Mouse (Mus musculus): ENCODE measurements around the gene Stk35. TPM values are rescaled to one million over a fixed set of nuclear protein-coding genes. Genes with fewer than 3 reads are reported as not detected.
"Not testable (repeated sequence)": the region's sequence is repeated elsewhere in the genome, so short reads cannot be mapped to it uniquely, and the experiment has no call there.

The Stk35 gene
- polyA plus RNA-seq, 1 experiment from 2014 or later, result 18.1 TPM

DNA sequence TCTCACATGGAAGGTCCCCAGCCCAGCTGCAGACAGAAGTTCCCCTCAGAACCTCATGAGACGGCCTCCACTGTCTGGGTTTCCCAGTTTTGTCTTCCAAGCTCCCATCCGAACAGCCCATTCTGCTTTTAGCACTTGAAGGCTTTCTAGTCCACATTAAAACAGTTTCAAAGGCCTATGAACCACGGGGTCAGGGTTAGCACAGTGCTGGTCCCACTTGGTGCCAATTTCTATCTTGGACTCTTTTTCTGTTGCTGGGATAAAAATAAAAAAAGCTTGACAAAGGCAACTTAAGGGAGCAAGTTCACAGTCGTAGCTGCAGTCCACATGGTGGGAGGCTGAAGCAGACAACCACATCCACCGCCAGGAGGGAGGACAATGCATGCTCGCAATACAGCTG lies 34.6 kb downstream of the Stk35 start:
- no peak overlapping the region for H3K9ac ChIP-seq (replicated peaks)
- WGBS, result 87% methylated on average over 6 of the region's 6 CpGs
- ATAC-seq (ENCODE audit: insufficient number of reproducible peaks, insufficient read depth, low FRiP score, low TSS enrichment, low read depth), result no peak
- no peak overlapping the region for H3K4me3 ChIP-seq (replicated peaks)
- H3K27me3 ChIP-seq, result no peaks in the 10 kb centered on the region
- H3K4me2 ChIP-seq, result no peak overlapping the region
- H3K4me1 ChIP-seq (replicated peaks), result no peaks in the 10 kb centered on the region
- H3K36me3 ChIP-seq, result peaks cover 18% of the 10 kb centered on the region
- H3K27ac ChIP-seq, result no peak overlapping the region
- H3K9me3 ChIP-seq, result no peaks in the 10 kb centered on the region

DNA sequence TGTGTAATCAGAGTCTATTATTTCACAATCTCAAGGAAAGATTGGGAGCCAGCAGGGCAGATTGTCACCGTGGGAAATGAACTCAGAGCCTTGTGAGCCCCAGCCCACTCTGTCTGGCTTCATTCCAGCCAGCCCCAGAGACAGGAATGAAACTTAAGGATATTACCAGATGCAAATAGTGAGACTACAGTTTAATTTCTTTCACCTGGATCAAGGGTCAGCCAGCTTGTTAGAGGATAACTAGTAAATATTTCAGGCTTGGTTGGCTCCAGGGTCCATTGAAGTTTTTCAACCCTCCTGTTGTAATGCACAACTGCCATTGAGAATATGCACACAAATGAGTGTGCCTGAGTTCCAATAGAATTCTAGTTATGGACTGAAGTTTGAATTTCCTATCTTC lies 36.6 kb downstream of the Stk35 start:
- no peaks in the 10 kb centered on the region for H3K4me1 ChIP-seq (replicated peaks)
- no peak overlapping the region for H3K27ac ChIP-seq
- no peaks in the 10 kb centered on the region for H3K27me3 ChIP-seq
- WGBS, result 48% methylated on average over 1 of the region's 1 CpGs
- H3K9ac ChIP-seq (replicated peaks), result no peak overlapping the region
- H3K36me3 ChIP-seq, result no peaks in the 10 kb centered on the region
- ATAC-seq (ENCODE audit: insufficient number of reproducible peaks, insufficient read depth, low FRiP score, low TSS enrichment, low read depth), result no peak
- no peak overlapping the region for H3K4me3 ChIP-seq (replicated peaks)
- H3K9me3 ChIP-seq, result no peaks in the 10 kb centered on the region
- H3K4me2 ChIP-seq, result no peak overlapping the region

DNA sequence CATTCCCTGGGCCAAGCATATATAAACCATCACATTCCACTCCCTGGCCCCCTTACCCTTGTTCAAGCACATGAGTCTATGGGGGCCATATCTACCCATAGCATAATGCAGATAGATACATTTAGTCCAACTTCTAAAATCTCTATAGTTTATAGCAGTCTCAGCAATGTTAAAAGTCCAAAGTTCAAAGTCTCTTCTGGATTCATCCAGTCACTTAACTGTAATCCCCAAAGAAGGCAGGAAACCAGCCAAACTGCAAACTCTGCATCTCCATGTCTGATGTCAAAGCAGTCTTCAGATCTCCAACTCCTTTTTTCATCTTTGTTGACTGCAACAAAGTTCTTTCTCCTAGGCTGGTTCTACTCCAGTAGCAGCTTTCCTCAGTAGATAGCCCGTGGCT lies 38.0 kb downstream of the Stk35 start:
- Histone ChIP-seq H3K9ac (replicated peaks) (no peak overlapping the region), H3K9me3 (no peaks in the 10 kb centered on the region), H3K4me1 (replicated peaks) (no peaks in the 10 kb centered on the region), H3K27me3 (no peaks in the 10 kb centered on the region), H3K36me3 (no peaks in the 10 kb centered on the region), H3K4me2 (no peak overlapping the region), H3K4me3 (replicated peaks) (no peak overlapping the region), H3K27ac (no peak overlapping the region)
- WGBS, result 96% methylated on average over 1 of the region's 1 CpGs
- no peak for ATAC-seq (ENCODE audit: insufficient number of reproducible peaks, insufficient read depth, low FRiP score, low TSS enrichment, low read depth)

DNA sequence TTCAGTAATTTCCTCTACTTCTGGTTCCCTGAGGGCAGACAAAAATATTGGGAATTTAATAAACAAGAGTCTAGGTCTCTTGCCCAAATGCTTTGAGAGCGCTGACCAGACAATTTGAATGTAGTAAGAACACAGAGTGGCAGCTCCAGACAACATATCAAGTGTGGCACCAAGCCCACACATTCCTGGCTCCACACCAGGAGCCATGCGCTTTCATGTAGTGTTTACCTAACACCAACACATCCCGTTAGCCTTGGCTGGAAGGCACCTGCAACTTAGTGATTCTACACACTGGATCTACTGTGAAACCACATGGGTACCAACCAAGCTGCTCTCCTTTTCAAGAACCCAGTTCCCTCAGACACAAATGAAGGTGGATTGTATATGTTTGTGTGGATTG lies 45.5 kb downstream of the Stk35 start:
- H3K4me2 ChIP-seq, result no peak overlapping the region
- ATAC-seq (ENCODE audit: insufficient number of reproducible peaks, insufficient read depth, low FRiP score, low TSS enrichment, low read depth), result no peak
- no peaks in the 10 kb centered on the region for H3K4me1 ChIP-seq (replicated peaks)
- 83% methylated on average over 3 of the region's 3 CpGs for WGBS
- no peaks in the 10 kb centered on the region for H3K9me3 ChIP-seq
- H3K27me3 ChIP-seq, result no peaks in the 10 kb centered on the region
- no peaks in the 10 kb centered on the region for H3K36me3 ChIP-seq
- H3K9ac ChIP-seq (replicated peaks), result no peak overlapping the region
- H3K4me3 ChIP-seq (replicated peaks), result no peak overlapping the region
- no peak overlapping the region for H3K27ac ChIP-seq

DNA sequence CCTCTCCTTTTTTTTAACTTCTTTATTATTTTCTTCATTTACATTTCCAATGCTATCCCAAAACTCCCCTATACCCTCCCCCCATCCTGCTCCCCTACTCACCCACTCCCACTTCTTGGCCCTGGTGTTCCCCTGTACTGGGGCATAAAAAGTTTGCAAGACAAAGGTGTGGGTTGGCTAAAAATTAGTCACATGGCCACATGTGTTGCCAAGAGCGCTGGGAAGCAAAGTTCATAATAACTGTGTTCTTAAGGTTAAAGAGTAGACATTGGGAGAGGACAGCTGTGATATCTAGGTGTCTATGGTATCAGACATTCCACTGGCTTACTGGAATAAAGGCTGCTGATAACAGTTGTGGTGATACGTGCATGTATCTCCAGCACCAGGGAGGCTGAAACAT lies 46.2 kb downstream of the Stk35 start:
- no peak for ATAC-seq (ENCODE audit: insufficient number of reproducible peaks, insufficient read depth, low FRiP score, low TSS enrichment, low read depth)
- no peaks in the 10 kb centered on the region for H3K27me3 ChIP-seq
- H3K4me2 ChIP-seq, result no peak overlapping the region
- no peaks in the 10 kb centered on the region for H3K9me3 ChIP-seq
- no peak overlapping the region for H3K4me3 ChIP-seq (replicated peaks)
- no peak overlapping the region for H3K27ac ChIP-seq
- H3K9ac ChIP-seq (replicated peaks), result no peak overlapping the region
- WGBS, result 93% methylated on average over 2 of the region's 2 CpGs
- H3K36me3 ChIP-seq, result no peaks in the 10 kb centered on the region
- no peaks in the 10 kb centered on the region for H3K4me1 ChIP-seq (replicated peaks)

DNA sequence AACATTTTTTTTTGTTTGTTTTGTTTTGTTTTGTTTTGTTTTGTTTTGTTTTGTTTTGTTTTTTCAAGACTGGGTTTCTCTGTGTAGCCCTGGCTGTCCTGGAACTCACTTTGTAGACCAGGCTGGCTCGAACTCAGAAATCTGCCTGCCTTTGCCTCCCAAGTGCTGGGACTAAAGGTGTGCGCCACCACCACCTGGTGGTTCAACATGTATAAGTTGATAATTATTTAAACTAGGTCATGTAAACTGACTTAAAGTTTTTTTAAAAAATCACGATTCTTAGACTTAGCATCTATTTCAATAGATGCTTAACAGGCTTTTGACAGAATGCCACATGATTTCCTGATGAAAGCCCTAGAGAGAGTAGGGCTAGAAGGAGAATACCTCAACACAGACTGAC lies 48.8 kb downstream of the Stk35 start:
- not testable (repeated sequence) for ATAC-seq (ENCODE audit: insufficient number of reproducible peaks, insufficient read depth, low FRiP score, low TSS enrichment, low read depth); H3K4me1 ChIP-seq (replicated peaks); H3K27ac ChIP-seq; H3K9me3 ChIP-seq; H3K4me3 ChIP-seq (replicated peaks); H3K4me2 ChIP-seq; H3K9ac ChIP-seq (replicated peaks); H3K36me3 ChIP-seq; H3K27me3 ChIP-seq
- 88% methylated on average over 3 of the region's 3 CpGs for WGBS

DNA sequence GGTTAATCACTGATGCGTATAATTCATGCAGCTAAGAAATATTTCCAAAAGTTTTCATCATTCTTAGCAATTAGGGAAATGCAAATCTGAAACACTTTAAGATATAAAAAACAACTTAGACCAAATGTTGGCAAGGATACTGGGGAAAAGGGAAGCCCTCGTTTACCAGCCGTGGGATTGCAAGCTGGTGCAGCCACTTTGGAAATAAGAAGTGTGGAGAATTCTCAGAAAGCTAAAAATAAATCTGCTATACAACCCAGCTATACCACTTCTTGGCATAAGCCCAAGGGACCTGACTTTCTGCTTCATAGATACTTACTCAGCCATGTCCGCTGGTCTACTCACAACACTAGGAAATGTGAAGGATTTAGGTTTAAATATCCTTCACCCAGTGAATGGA lies 51.2 kb downstream of the Stk35 start:
- no peaks in the 10 kb centered on the region for H3K27me3 ChIP-seq
- 87% methylated on average over 4 of the region's 4 CpGs for WGBS
- no peak overlapping the region for H3K4me3 ChIP-seq (replicated peaks)
- H3K9me3 ChIP-seq, result no peaks in the 10 kb centered on the region
- H3K4me1 ChIP-seq (replicated peaks), result no peaks in the 10 kb centered on the region
- H3K27ac ChIP-seq, result no peak overlapping the region
- H3K4me2 ChIP-seq, result no peak overlapping the region
- H3K36me3 ChIP-seq, result no peaks in the 10 kb centered on the region
- ATAC-seq (ENCODE audit: insufficient number of reproducible peaks, insufficient read depth, low FRiP score, low TSS enrichment, low read depth), result no peak
- H3K9ac ChIP-seq (replicated peaks), result no peak overlapping the region

DNA sequence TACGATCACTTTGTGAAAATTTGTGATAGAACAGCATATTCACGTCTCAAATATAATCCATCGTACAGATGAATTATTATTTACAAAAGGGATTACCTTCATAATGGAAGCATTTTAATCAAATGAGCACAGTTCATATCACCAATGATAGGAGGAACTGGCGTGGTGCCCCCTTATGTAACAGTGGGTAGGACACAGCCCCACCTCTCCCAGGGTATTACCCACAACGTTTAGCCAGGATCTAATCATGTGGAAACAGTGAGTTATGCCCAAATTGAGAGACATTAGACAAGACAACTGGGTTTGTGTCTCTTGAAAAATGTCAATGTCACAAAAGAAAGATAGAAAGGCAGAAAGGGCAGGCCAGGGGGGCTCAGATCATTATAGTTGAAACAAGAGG lies 62.9 kb downstream of the Stk35 start:
- no peaks in the 10 kb centered on the region for H3K27me3 ChIP-seq
- WGBS, result 84% methylated on average over 5 of the region's 5 CpGs
- H3K4me1 ChIP-seq (replicated peaks), result no peaks in the 10 kb centered on the region
- no peaks in the 10 kb centered on the region for H3K9me3 ChIP-seq
- no peak overlapping the region for H3K27ac ChIP-seq
- H3K4me3 ChIP-seq (replicated peaks), result no peak overlapping the region
- no peak overlapping the region for H3K9ac ChIP-seq (replicated peaks)
- H3K4me2 ChIP-seq, result no peak overlapping the region
- ATAC-seq (ENCODE audit: insufficient number of reproducible peaks, insufficient read depth, low FRiP score, low TSS enrichment, low read depth), result no peak
- no peaks in the 10 kb centered on the region for H3K36me3 ChIP-seq

DNA sequence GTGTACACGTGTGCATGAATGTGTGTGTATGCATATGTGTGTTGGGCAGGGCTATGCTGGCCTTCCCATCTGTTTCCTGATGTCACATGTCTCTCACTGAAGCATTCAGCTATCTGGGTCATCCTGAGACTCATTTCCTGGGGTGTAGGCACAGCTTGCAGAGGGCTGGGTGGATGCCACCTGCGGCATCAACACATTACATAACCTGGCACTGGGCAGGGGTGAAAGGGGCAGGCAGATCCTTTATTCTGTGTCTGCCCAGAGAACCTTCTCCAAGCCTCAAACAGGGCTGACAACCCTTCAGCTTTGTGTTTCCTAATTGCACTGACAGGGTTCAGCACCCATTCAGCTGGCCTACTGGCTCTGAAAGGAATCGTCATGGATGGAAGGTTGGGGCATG lies 64.6 kb downstream of the Stk35 start:
- H3K4me1 ChIP-seq (replicated peaks), result no peaks in the 10 kb centered on the region
- WGBS, result 77% methylated on average over 3 of the region's 3 CpGs
- H3K4me3 ChIP-seq (replicated peaks), result no peak overlapping the region
- no peak overlapping the region for H3K9ac ChIP-seq (replicated peaks)
- ATAC-seq (ENCODE audit: insufficient number of reproducible peaks, insufficient read depth, low FRiP score, low TSS enrichment, low read depth), result no peak
- no peak overlapping the region for H3K27ac ChIP-seq
- H3K9me3 ChIP-seq, result no peaks in the 10 kb centered on the region
- H3K36me3 ChIP-seq, result no peaks in the 10 kb centered on the region
- no peaks in the 10 kb centered on the region for H3K27me3 ChIP-seq
- no peak overlapping the region for H3K4me2 ChIP-seq

DNA sequence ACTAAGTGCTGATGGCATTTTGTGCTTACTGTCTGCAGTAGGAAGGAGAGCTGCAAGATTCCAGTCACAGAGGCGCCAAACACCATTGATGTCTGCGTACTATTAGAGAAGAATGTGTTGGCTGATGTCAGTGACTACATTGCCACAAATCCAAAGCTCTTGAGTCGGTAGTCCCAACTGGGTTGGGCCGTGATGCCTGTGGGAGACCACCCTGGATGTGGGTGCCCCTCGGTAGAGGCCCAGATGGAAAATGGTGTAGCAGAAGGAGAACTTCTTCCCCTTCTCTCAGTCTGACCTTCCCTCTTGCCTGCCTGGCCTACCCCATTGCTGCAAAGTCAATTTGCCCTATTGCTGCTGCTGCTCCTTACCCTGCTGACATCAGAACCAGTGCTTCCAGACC lies 68.8 kb downstream of the Stk35 start:
- 88% methylated on average over 5 of the region's 5 CpGs for WGBS
- Histone ChIP-seq H3K36me3 (no peaks in the 10 kb centered on the region), H3K4me2 (no peak overlapping the region), H3K4me3 (replicated peaks) (no peak overlapping the region), H3K27ac (no peak overlapping the region), H3K4me1 (replicated peaks) (no peaks in the 10 kb centered on the region), H3K9ac (replicated peaks) (no peak overlapping the region), H3K9me3 (no peaks in the 10 kb centered on the region), H3K27me3 (no peaks in the 10 kb centered on the region)
- ATAC-seq (ENCODE audit: insufficient number of reproducible peaks, insufficient read depth, low FRiP score, low TSS enrichment, low read depth), result no peak

DNA sequence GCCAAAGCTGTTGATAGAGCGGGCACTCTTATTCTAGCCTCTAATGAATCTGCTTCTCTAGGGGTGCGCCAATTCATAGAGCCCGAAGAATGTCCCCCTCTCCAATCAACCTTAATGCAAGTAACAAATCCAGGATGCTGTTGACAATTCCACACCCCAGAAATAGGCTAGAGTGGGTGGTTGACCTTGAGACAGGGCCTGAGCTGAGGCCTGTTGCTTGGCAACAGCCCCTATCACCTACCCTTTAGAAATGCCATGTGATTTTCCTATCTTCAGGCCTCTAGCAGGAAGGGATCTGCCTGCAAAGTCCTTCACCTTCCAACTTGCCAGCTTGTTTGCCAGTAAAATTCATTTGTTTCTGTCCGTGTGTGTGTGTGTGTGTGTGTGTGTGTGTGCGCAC lies 70.9 kb downstream of the Stk35 start:
- Histone ChIP-seq H3K4me3 (replicated peaks) (no peak overlapping the region), H3K27ac (no peak overlapping the region), H3K4me1 (replicated peaks) (no peaks in the 10 kb centered on the region), H3K4me2 (no peak overlapping the region), H3K9ac (replicated peaks) (no peak overlapping the region), H3K36me3 (no peaks in the 10 kb centered on the region), H3K27me3 (no peaks in the 10 kb centered on the region), H3K9me3 (no peaks in the 10 kb centered on the region)
- 93% methylated on average over 5 of the region's 5 CpGs for WGBS
- ATAC-seq (ENCODE audit: insufficient number of reproducible peaks, insufficient read depth, low FRiP score, low TSS enrichment, low read depth), result no peak

DNA sequence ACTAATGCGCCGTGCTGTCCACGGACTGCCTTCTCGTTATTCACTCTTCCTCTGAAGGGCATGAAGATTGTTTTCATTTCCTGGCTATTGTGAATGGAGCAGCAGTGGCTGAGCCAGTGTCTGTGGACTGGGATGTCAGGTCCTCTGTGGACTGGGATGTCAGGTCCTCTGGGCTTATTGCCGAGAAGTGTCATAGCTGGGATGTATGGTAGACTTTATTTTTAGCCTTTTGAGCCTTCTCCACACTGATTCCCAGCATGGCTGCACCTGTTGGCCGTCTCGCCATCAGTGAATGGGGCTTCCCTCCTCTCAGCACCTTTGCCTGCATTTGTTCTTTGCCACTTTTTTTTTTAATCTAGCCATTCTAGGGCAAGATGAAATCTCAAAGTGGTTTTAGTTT lies 71.8 kb downstream of the Stk35 start:
- no peaks in the 10 kb centered on the region for H3K4me1 ChIP-seq (replicated peaks)

More for the DNA sequence above, 71.8 kb downstream of the Stk35 start:
- 86% methylated on average over 7 of the region's 7 CpGs for WGBS
- no peaks in the 10 kb centered on the region for H3K27me3 ChIP-seq
- no peaks in the 10 kb centered on the region for H3K9me3 ChIP-seq
- no peak for ATAC-seq (ENCODE audit: insufficient number of reproducible peaks, insufficient read depth, low FRiP score, low TSS enrichment, low read depth)
- no peak overlapping the region for H3K4me3 ChIP-seq (replicated peaks)
- H3K4me2 ChIP-seq, result no peak overlapping the region
- H3K9ac ChIP-seq (replicated peaks), result no peak overlapping the region
- H3K36me3 ChIP-seq, result no peaks in the 10 kb centered on the region
- H3K27ac ChIP-seq, result no peak overlapping the region

All from limb, embryonic 12.5 days (tissue).